Mouse (Mus musculus) left cerebral cortex, adult 9 months (tissue): ENCODE measurements around the gene Smarca5.

Experiments
- DNase-seq, 2 experiments: peaks; one replicate each; pipeline ENCODE4 v3.0.0; 2022; ENCODE audit warnings: low spot score in 2 of 2

Gene Smarca5

DNA sequence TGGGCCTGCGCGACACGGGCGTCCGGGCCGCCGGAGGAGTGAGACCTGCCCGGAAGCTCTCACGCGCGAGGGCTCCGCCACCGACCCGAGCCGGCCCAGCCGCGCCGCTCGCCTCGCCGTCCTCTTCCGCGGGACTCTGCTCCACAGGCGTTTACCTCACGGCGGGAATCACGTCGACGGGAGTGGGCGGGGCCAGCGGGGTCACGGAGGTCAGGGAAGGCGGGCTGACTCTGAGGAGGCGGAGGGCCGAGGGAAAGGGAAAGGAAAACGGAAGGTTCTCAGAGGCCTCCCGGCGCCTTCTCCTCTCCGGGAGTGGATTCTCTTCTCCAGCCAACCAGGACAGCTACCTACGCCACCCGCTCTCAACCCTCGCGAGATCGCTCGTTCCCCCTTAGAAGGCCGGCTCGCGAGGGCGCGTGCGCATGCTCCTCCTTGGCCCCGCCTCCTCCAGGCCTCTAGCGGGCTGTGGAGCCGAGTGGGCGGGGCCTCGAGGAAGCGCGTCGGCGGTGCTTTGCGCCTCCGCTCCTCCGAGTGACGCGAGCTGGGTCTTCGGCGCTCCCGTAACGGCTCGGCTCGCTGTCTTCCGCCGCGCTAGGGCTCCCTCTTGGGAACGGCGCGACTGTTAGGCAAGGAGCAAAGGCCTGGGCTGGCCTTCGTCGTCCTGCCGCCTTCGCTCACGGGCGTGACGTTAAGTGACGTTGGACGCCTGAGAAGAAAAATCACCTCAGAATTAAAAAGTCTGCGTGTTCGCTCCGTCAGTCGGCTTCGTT lies at the start of gene Smarca5:
TSS of gene Smarca5 (minus strand) at position 343 of the 770 bp plus-strand sequence.
- DNase-seq = peak; percentile 93 to 95

DNA sequence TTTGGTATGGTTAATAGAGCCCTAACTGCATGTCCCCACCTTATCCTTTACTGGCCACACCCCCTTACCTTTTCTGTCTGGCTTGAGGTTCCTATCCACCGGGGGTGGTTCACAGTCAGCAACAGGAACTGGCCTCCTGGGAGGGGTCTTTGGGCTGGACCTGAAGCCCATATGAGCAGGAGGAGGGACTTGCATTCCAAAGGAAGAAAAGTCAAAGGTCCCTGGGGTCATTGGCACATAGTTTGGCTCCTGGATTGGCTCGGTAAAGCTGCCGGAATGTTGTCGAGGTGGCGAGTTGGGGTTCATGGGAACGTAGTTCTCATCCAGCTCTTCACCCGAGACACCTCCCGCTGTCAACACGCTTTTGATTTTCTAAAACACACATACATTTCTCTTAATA lies 45.3 kb upstream of the Smarca5 start:
- no peak for DNase-seq

DNA sequence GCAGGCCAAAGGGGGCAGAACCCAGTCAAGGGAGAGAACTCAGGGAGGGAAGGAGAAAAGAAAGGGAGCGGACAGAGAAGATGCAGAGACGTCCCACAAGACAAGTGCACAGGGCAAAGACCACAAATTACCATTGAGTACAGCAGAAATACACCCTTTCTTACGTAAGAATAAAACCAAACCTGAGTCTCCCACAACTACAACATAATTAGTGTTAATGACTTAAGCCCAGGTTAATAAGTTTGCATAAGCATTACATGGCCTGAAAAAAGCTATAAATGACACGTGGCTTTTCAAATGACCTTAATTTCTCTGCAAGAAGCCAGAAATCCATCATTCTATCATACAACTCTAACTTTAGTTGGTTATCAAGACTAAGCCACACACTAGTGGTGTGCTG lies 44.0 kb upstream of the Smarca5 start:
- no peak for DNase-seq

DNA sequence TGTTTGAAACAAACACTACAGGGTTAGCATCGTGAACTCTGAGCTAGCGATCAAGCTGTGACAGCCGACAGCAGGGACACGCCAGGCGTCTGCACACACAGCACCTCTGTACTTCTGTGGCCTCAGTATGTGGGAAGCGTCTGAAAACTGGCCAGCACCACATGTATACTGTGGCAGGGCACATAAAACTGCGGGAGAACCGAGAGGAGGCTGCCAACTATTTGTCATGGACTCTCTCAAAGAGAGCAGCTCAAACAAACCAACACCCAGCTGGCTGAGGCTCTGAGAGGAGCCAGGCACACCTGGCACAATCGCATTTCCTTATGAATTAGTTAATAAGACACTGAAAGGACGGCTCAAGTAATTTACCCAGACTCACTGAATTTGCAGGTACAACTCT lies 42.0 kb upstream of the Smarca5 start:
- DNase-seq = no peak

DNA sequence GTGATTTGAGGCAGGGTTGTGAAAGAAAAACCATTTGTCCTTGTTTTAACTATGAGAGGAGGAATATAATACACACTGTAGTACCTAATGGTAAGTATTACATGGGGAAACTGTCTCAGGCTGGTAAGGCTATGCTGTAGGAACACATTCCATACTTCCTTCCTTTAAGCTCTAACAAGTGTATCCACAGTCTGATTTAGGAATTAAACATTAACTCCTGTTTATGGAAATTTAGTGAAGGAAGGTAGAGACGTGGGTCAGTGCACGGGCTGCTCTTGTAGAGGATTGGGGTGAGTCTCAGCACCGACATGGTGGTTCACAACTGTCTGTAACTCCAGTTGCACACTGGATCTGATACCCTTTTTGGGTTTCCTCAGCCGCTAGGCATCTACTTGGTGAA lies 41.0 kb upstream of the Smarca5 start:
- no peak for DNase-seq

DNA sequence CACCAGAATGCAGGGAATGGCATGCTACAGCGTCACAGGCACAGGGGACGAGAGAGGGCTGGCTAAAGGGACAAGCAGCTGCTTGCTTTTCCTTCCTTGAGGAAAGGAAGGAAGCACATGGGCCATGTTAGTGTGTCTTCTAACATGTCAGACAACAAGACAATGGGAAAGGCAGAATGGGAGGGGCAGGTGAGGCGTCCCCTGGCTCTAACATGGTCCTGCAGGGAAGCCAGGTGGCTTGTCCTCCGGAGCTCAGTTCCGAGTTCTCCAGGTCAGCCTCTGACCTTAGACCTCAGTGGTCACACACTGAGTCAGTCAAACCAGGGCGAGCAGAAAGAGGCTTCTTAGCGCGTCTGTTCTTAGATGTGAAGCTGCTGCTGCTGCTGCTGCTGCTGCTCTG lies 37.1 kb upstream of the Smarca5 start:
- DNase-seq = no peak

DNA sequence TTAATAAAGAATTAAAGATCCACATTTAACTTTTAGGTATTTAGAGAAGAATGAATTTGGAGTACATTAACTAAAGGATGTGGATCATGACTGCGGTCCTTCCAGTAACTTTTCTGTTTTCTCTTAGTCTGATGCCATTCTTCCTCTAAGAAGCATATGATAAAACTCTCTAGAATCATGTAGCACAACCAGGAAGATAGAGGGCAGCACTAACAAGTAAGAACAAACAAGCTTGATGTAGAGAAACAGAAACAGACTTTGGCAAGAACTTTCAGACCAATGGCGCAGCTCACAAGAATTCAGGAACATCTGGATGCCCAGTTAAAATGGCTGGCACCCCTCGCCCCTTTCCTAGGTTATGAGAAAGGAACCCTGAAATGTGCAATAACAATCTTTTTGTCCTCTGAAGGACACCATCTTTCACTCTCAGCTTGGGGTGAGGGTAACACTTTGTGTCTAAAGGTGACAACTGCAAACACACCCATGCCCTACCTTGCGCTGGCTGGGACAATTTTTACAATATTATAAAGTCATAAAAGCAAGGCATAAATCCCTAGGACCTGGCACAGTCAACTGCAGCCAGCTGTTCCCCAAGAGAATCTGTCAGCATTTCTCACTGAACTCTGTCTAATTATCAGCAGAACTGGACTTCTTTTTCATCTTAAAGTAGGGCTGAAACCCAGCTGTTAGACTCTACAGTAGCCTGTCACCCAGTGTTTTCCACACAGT lies 33.6 kb upstream of the Smarca5 start:
- peak in 1 of 2 experiments; percentile 34 for DNase-seq

- DNase-seq = no peak
Observed at GRCm38 (mm10) chr8:80768451-80768850, 29.2 kb upstream of the Smarca5 start.

DNA sequence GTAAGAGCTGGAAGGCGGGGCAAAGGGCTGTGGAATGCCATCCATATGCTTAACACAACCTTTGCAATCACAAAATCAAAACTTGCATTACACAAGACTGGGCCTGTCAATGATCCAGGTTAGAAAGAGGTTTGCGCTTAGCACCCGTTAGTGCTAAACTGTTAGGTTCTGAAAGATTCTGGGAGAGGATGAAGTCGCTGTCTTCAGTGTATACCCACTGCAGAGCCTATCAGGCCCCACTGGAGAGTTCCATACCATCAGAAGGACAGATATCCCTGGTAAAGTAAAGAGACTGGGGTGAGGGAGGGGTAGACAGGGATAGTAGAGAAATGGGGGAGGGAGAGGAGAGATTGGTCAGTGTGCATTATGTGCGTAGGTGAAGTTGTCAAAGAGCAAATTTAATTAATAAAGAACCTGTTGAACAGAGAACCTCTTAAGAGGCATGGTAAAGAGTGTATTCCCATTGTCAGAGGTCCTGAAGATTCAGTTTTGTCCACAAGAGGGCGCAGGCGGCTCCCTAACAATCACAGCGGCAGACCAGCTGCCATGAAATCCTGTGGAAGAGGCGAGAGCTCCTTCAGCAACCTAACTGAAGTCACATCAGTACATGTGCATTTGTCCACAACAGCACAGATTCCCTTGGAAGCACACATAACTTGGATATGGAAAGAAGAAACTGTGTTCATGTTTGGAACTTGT lies 13.9 kb upstream of the Smarca5 start:
- peak in 1 of 2 experiments; percentile 87 for DNase-seq

- DNase-seq = no peak
Observed at GRCm38 (mm10) chr8:80752429-80752828, 13.1 kb upstream of the Smarca5 start.

GRCm38 (mm10) chr8:80749091-80749490 lies 9.8 kb upstream of the Smarca5 start:
- no peak for DNase-seq

DNA sequence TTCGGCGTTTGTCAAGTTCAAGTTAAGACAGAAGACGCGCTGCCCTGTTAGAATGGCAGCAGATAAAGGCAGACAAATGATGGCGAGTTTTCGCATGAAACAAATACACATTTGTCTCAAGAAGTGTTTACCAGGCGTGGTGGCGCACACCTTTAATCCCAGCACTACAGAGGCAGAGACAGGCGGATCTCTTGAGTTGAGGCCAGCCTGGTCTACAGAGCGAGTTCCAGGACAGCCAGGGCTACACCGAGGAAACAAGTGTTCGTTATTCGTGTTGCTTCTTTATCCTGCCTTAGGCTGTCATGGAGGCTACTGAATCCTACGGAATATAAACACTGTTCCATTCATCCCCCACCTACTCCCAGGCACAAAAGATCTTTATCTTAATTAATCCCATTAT lies 635 bp upstream of the Smarca5 start:
- no peak for DNase-seq

GRCm38 (mm10) chr8:80738388-80739154 lies 726 bp downstream of the Smarca5 start:
- peak in 1 of 2 experiments; percentile 68 for DNase-seq

DNA sequence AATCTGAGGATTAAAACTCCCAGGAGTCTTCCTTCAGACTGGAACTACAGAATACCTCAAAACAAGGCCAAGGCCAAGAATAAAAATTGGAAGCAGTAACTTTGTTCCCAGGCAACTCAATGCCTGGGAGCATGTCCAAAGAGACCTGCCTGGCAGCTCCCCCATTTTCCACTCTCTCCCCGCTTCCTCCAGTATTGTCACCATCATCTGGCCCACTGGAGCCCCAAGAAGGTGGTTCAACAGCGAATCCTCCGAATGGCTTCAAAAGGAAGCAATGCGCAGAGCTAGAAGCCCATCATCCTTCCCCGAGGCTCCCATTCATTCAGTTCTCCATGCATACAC lies 1.3 kb downstream of the Smarca5 start:
- DNase-seq = no peak

- no peak for DNase-seq
Observed at GRCm38 (mm10) chr8:80732326-80732725, 7.0 kb downstream of the Smarca5 start.

- no peak for DNase-seq
Observed at GRCm38 (mm10) chr8:80714461-80714860, 24.8 kb downstream of the Smarca5 start.

DNA sequence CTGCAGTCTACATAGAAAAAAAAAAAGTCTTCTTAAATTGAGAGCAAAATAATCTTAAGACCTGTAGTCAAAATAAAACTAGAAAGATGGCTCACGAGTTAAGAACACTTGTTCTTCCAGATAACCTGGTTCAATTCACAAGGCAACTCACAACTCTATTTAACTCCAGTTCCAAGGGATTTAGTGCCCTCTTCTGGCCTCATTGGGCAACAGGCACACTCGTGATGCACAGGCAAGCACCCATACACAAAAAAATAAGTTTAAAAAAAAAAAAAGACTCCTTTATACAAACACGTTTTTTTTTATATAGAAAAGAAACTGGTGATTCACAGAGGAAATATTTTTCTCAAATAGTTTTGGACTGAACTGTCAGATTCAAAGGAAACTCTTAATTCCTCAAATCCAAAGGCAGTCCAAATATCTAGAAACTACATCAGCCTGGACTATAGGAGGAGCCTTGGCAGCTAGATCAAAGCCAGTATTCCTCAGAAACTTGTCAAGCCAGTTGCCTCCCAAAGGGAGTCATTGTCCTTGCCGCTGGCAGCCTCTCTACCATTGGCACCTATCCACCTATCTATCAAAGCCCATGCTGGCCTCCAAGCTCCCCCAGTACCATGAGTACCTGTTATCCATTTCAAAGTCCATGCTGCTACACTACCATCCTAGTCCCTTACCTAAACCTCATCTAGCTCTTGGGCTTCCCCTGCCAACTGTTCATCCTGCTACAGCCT lies 28.5 kb downstream of the Smarca5 start:
- DNase-seq = no peak

DNA sequence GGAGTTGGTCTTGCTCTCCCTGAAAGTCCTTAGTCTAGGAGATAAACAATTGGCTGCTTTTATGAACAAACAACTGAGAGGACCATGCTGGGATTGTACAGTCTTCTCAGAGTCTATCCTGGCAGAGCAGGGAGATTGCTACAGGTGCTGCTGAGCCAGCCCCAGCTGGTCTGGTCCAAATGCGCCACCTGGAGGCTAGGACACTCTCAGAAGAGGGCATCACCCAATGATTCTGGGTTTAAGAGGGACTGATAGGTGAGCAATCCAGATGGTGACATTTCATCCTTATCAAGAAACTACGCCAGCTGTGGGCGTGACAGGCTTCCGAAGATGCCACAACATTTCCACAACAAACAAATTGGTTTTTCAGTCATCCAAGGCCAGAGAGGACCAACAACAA lies 51.2 kb downstream of the Smarca5 start:
- peak in 1 of 2 experiments; percentile 58 for DNase-seq

GRCm38 (mm10) chr8:80683756-80684335 lies 55.5 kb downstream of the Smarca5 start:
- no peak for DNase-seq

DNA sequence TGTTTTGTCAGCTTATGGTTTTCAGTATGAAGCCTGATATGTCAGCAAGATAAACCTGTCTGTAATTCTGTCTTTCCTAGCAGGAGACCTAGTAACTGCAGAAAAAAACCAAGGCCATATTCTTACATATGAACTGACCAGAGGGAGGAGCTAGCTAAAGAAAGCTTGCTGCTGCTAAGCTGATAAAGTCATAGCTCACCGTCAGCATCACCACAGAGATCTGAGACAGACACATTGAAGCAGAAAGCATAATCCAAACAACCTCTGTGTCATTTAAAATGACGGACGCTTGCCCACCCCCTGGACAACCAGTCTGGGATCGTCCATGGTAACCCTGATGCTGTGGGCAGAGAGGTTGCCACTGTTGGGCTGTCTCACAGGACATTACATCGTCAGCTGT lies 56.7 kb downstream of the Smarca5 start:
- DNase-seq = no peak
